Mouse (Mus musculus): Measurements from ENCODE around the gene Fam110a.
A peak's percentile ranks its signal among the peaks of the same experiment; 100 is the strongest.
"Not testable (repeated sequence)": the region's sequence is repeated elsewhere in the genome, so short reads cannot be mapped to it uniquely, and the experiment has no call there.

Gene Fam110a

GRCm38 (mm10) chr2:151979470-151980354, at the start of gene Fam110a:
TSS of gene Fam110a (minus strand) at chr2:151980219.
- peak; percentile 95 for DNase-seq

GRCm38 (mm10) chr2:152029252-152030082, 49.4 kb upstream of the Fam110a start:
- DNase-seq: peak; percentile 87

- DNase-seq: no peak
These were observed 44.9 kb upstream of the Fam110a start for GRCm38 (mm10) chr2:152024883-152025422.

GRCm38 (mm10) chr2:152022022-152022421, 42.0 kb upstream of the Fam110a start:
- DNase-seq: no peak

- peak; percentile 34 for DNase-seq
These were observed 40.2 kb upstream of the Fam110a start for GRCm38 (mm10) chr2:152020255-152020654.

GRCm38 (mm10) chr2:152016666-152017065, 36.6 kb upstream of the Fam110a start:
- DNase-seq: no peak

GRCm38 (mm10) chr2:152015997-152016396, 36.0 kb upstream of the Fam110a start:
- DNase-seq: no peak

- no peak for DNase-seq
These were observed 32.7 kb upstream of the Fam110a start for GRCm38 (mm10) chr2:152012701-152013100.

GRCm38 (mm10) chr2:152012222-152012621, 32.2 kb upstream of the Fam110a start:
- DNase-seq: no peak

- DNase-seq: no peak
These were observed 31.7 kb upstream of the Fam110a start for GRCm38 (mm10) chr2:152011724-152012123.

GRCm38 (mm10) chr2:152010661-152011060, 30.6 kb upstream of the Fam110a start:
- no peak for DNase-seq

GRCm38 (mm10) chr2:152010251-152010650, 30.2 kb upstream of the Fam110a start:
- DNase-seq: no peak

GRCm38 (mm10) chr2:152009061-152009779, 29.2 kb upstream of the Fam110a start:
- DNase-seq: no peak

- no peak for DNase-seq
These were observed 27.8 kb upstream of the Fam110a start for GRCm38 (mm10) chr2:152007783-152008182.

GRCm38 (mm10) chr2:152002529-152002928, 22.5 kb upstream of the Fam110a start:
- no peak for DNase-seq

- DNase-seq: no peak
These were observed 20.7 kb upstream of the Fam110a start for GRCm38 (mm10) chr2:152000735-152001134.

GRCm38 (mm10) chr2:152000291-152000679, 20.3 kb upstream of the Fam110a start:
- no peak for DNase-seq

- no peak for DNase-seq
These were observed 19.8 kb upstream of the Fam110a start for GRCm38 (mm10) chr2:151999669-152000290.

GRCm38 (mm10) chr2:151998932-151999331, 18.9 kb upstream of the Fam110a start:
- DNase-seq: no peak

- DNase-seq: no peak
These were observed 18.5 kb upstream of the Fam110a start for GRCm38 (mm10) chr2:151998505-151998899.

GRCm38 (mm10) chr2:151997776-151998504, 17.9 kb upstream of the Fam110a start:
- no peak for DNase-seq

GRCm38 (mm10) chr2:151997190-151997575, 17.2 kb upstream of the Fam110a start:
- DNase-seq: not testable (repeated sequence)
